Mouse (Mus musculus): Measurements from ENCODE around the gene Ppp1r1a. TPM values are rescaled to one million over a fixed set of nuclear protein-coding genes. Genes with fewer than 3 reads are reported as not detected.

The Ppp1r1a gene
- polyA plus RNA-seq, 1 experiment: 3.0 TPM

GRCm38 (mm10) chr15:103522458-103523099 lies 15.2 kb downstream of the Ppp1r1a start:
- Histone ChIP-seq H3K4me1 (ENCODE audit: control insufficient read depth, insufficient read depth, low read length) (no peaks in the 10 kb centered on the region), H3K4me3 (replicated peaks; ENCODE audit: control insufficient read depth, low read depth, low read length) (no peak overlapping the region), H3K27ac (ENCODE audit: control insufficient read depth, insufficient read depth, low read depth, low read length, poor library complexity) (no peak overlapping the region)
- WGBS: 55% methylated on average over 3 of the region's 3 CpGs
- TF ChIP-seq CTCF (IDR thresholded peaks at IDR 0.05; ENCODE audit: control insufficient read depth, insufficient read depth, low read length) (no peak), POLR2A (IDR thresholded peaks at IDR 0.05; ENCODE audit: borderline replicate concordance, control insufficient read depth, low read depth, low read length) (no peak)

- Histone ChIP-seq H3K27ac (ENCODE audit: control insufficient read depth, insufficient read depth, low read depth, low read length, poor library complexity) (no peak overlapping the region), H3K4me1 (ENCODE audit: control insufficient read depth, insufficient read depth, low read length) (no peaks in the 10 kb centered on the region), H3K4me3 (replicated peaks; ENCODE audit: control insufficient read depth, low read depth, low read length) (no peak overlapping the region)
- TF ChIP-seq CTCF (IDR thresholded peaks at IDR 0.05; ENCODE audit: control insufficient read depth, insufficient read depth, low read length): no peak
- no peak for TF ChIP-seq POLR2A (IDR thresholded peaks at IDR 0.05; ENCODE audit: borderline replicate concordance, control insufficient read depth, low read depth, low read length)
- 77% methylated on average over 4 of the region's 4 CpGs for WGBS
These were observed 18.1 kb downstream of the Ppp1r1a start for GRCm38 (mm10) chr15:103519386-103520378.

- Histone ChIP-seq H3K4me1 (ENCODE audit: control insufficient read depth, insufficient read depth, low read length) (no peaks in the 10 kb centered on the region), H3K27ac (ENCODE audit: control insufficient read depth, insufficient read depth, low read depth, low read length, poor library complexity) (no peak overlapping the region), H3K4me3 (replicated peaks; ENCODE audit: control insufficient read depth, low read depth, low read length) (no peak overlapping the region)
- TF ChIP-seq POLR2A (IDR thresholded peaks at IDR 0.05; ENCODE audit: borderline replicate concordance, control insufficient read depth, low read depth, low read length) (no peak), CTCF (IDR thresholded peaks at IDR 0.05; ENCODE audit: control insufficient read depth, insufficient read depth, low read length) (no peak)
- WGBS: 82% methylated on average over 5 of the region's 5 CpGs
These were observed 19.0 kb downstream of the Ppp1r1a start for GRCm38 (mm10) chr15:103518600-103519385.

- 74% methylated on average over 3 of the region's 3 CpGs for WGBS
- no peak overlapping the region for H3K4me3 ChIP-seq (replicated peaks; ENCODE audit: control insufficient read depth, low read depth, low read length)
- H3K27ac ChIP-seq (ENCODE audit: control insufficient read depth, insufficient read depth, low read depth, low read length, poor library complexity): no peak overlapping the region
- H3K4me1 ChIP-seq (ENCODE audit: control insufficient read depth, insufficient read depth, low read length): no peaks in the 10 kb centered on the region
- TF ChIP-seq CTCF (IDR thresholded peaks at IDR 0.05; ENCODE audit: control insufficient read depth, insufficient read depth, low read length) (no peak), POLR2A (IDR thresholded peaks at IDR 0.05; ENCODE audit: borderline replicate concordance, control insufficient read depth, low read depth, low read length) (no peak)
These were observed 22.9 kb downstream of the Ppp1r1a start for GRCm38 (mm10) chr15:103514914-103515313.

GRCm38 (mm10) chr15:103514119-103514518 lies 23.7 kb downstream of the Ppp1r1a start:
- TF ChIP-seq POLR2A (IDR thresholded peaks at IDR 0.05; ENCODE audit: borderline replicate concordance, control insufficient read depth, low read depth, low read length) (no peak), CTCF (IDR thresholded peaks at IDR 0.05; ENCODE audit: control insufficient read depth, insufficient read depth, low read length) (no peak)
- Histone ChIP-seq H3K4me1 (ENCODE audit: control insufficient read depth, insufficient read depth, low read length) (no peaks in the 10 kb centered on the region), H3K27ac (ENCODE audit: control insufficient read depth, insufficient read depth, low read depth, low read length, poor library complexity) (no peak overlapping the region), H3K4me3 (replicated peaks; ENCODE audit: control insufficient read depth, low read depth, low read length) (no peak overlapping the region)
- WGBS: 8% methylated on average over 10 of the region's 10 CpGs

- Histone ChIP-seq H3K4me1 (ENCODE audit: control insufficient read depth, insufficient read depth, low read length) (no peaks in the 10 kb centered on the region), H3K27ac (ENCODE audit: control insufficient read depth, insufficient read depth, low read depth, low read length, poor library complexity) (no peak overlapping the region), H3K4me3 (replicated peaks; ENCODE audit: control insufficient read depth, low read depth, low read length) (no peak overlapping the region)
- TF ChIP-seq CTCF (IDR thresholded peaks at IDR 0.05; ENCODE audit: control insufficient read depth, insufficient read depth, low read length) (no peak), POLR2A (IDR thresholded peaks at IDR 0.05; ENCODE audit: borderline replicate concordance, control insufficient read depth, low read depth, low read length) (no peak)
- 50% methylated on average over 7 of the region's 7 CpGs for WGBS
These were observed 24.2 kb downstream of the Ppp1r1a start for GRCm38 (mm10) chr15:103513621-103514031.

GRCm38 (mm10) chr15:103511652-103512051 lies 26.2 kb downstream of the Ppp1r1a start:
- 36% methylated on average over 1 of the region's 1 CpGs for WGBS

More at GRCm38 (mm10) chr15:103511652-103512051, 26.2 kb downstream of the Ppp1r1a start:
- Histone ChIP-seq H3K27ac (ENCODE audit: control insufficient read depth, insufficient read depth, low read depth, low read length, poor library complexity) (no peak overlapping the region), H3K4me3 (replicated peaks; ENCODE audit: control insufficient read depth, low read depth, low read length) (no peak overlapping the region), H3K4me1 (ENCODE audit: control insufficient read depth, insufficient read depth, low read length) (no peaks in the 10 kb centered on the region)
- TF ChIP-seq CTCF (IDR thresholded peaks at IDR 0.05; ENCODE audit: control insufficient read depth, insufficient read depth, low read length) (no peak), POLR2A (IDR thresholded peaks at IDR 0.05; ENCODE audit: borderline replicate concordance, control insufficient read depth, low read depth, low read length) (no peak)
